Mouse (Mus musculus) CH12.LX (cell line): ENCODE results near the gene Fam213b.

ENCODE experiments used
- CHD1 ChIP-seq: IDR thresholded peaks from 2 replicates; pipeline ENCODE4 v1.6.1; 2012; ENCODE audit warnings: low read depth, low read length, improper control_type of control experiment, inconsistent platforms
- CTCF ChIP-seq, 2 experiments: IDR thresholded peaks in 1 of 2; conservative IDR thresholded peaks in 1 of 2; 2 replicates each; pipeline ENCODE4 v1.5.1; 2011 to 2012; ENCODE audit warnings: low read depth in 2 of 2, low read length in 2 of 2, improper control_type of control experiment in 1 of 2, inconsistent platforms in 1 of 2, mild to moderate bottlenecking in 1 of 2, moderate library complexity in 1 of 2
- E2F4 ChIP-seq: IDR thresholded peaks from 2 replicates; pipeline ENCODE4 v1.6.1; 2011; ENCODE audit warnings: low read depth, low read length, improper control_type of control experiment; ENCODE audit not compliant: insufficient replicate concordance
- ELF1 ChIP-seq: IDR thresholded peaks from 2 replicates; pipeline ENCODE4 v1.6.1; 2014; ENCODE audit warnings: low read depth, mild to moderate bottlenecking, inconsistent platforms, low read length, improper control_type of control experiment
- EP300 ChIP-seq: IDR thresholded peaks from 2 replicates; pipeline ENCODE4 v1.6.1; 2011; ENCODE audit warnings: low read length, improper control_type of control experiment
- GABPA ChIP-seq: IDR thresholded peaks from 2 replicates; pipeline ENCODE4 v1.6.1; 2012; ENCODE audit warnings: low read depth, low read length, improper control_type of control experiment, inconsistent platforms; ENCODE audit not compliant: insufficient replicate concordance
- HCFC1 ChIP-seq: IDR thresholded peaks from 2 replicates; pipeline ENCODE4 v1.6.1; 2012; ENCODE audit warnings: low read depth, mild to moderate bottlenecking, inconsistent platforms, low read length, improper control_type of control experiment
- JUN ChIP-seq: IDR thresholded peaks from 2 replicates; pipeline ENCODE4 v1.6.1; 2011; ENCODE audit warnings: low read depth, mild to moderate bottlenecking, low read length, improper control_type of control experiment, moderate library complexity; ENCODE audit not compliant: insufficient read depth
- JUND ChIP-seq: conservative IDR thresholded peaks from 2 replicates; pipeline ENCODE4 v1.6.1; 2011; ENCODE audit warnings: low read depth, low read length, improper control_type of control experiment
- MEF2A ChIP-seq: IDR thresholded peaks from 2 replicates; pipeline ENCODE4 v1.6.1; 2014; ENCODE audit warnings: low read depth, mild to moderate bottlenecking, inconsistent platforms, low read length, improper control_type of control experiment, borderline replicate concordance
- NELFE ChIP-seq: IDR thresholded peaks from 2 replicates; pipeline ENCODE4 v1.6.1; 2011; ENCODE audit warnings: low read depth, low read length, improper control_type of control experiment
- POLR2A ChIP-seq: IDR thresholded peaks from 2 replicates; pipeline ENCODE4 v1.6.1; 2011; ENCODE audit warnings: low read depth, mild to moderate bottlenecking, improper control_type of control experiment, low read length
- POLR2AphosphoS2 ChIP-seq: IDR thresholded peaks from 2 replicates; pipeline ENCODE4 v1.6.1; 2011; ENCODE audit warnings: low read depth, low read length, improper control_type of control experiment
- RCOR1 ChIP-seq: conservative IDR thresholded peaks from 2 replicates; pipeline ENCODE4 v1.6.1; 2012; ENCODE audit warnings: low read depth, mild to moderate bottlenecking, inconsistent platforms, low read length, improper control_type of control experiment

- TF ChIP-seq POLR2A, result no peak
- TF ChIP-seq CTCF (conservative IDR thresholded peaks at IDR 0.05 in 1 of 2, IDR thresholded peaks at IDR 0.05 in 1 of 2; ENCODE audit: low read depth in 2 of 2, low read length in 2 of 2), result no peak
- TF ChIP-seq JUN, result no peak
- TF ChIP-seq EP300, result no peak
- TF ChIP-seq RCOR1, result no peak
- TF ChIP-seq CHD1, result no peak
- TF ChIP-seq GABPA, result no peak
- TF ChIP-seq MEF2A, result no peak
- TF ChIP-seq NELFE, result no peak
- no peak for TF ChIP-seq HCFC1
- TF ChIP-seq POLR2AphosphoS2, result no peak
- no peak for TF ChIP-seq JUND
- TF ChIP-seq ELF1, result no peak
- TF ChIP-seq E2F4, result no peak
Observed at GRCm38 (mm10) chr4:154866391-154866790, 32.5 kb downstream of the Fam213b start.
